Comparison of ENCODE assay signal across 25 mouse cellular contexts in the genomic region with DNA sequence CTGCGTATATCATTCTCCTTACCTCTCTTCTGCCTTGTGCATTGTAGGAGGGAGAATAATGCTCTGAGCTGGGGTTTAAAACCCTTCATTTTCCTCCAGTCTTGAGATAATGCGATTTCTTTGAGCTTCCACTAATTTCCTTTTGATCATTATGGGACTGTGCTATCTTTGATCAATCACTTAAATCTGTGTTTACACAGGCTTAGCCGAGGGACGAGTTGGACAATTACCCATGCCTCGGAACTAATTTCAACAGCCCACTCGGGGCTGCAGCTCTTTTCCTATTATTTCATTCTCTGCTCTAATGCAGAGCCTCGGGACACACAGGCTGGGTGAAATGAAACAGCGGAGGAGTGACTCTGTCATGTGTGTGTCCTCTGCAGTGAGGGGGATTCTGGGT.
"Had no signal": no experiment of that assay in that cellular context is flagged by ENCODE, and none has a peak within 500 bp of the region (broad histone marks: within the 10 kb centered on the region; RNA-seq: fewer than 3 reads in every experiment).

No protein-coding gene starts in this region.

- H3K27me3 ChIP-seq: heart, embryonic 13.5 days; heart, embryonic 15.5 days; hindbrain, embryonic 13.5 days; hindbrain, embryonic 15.5 days; intestine, embryonic 15.5 days; limb, embryonic 12.5 days had no signal

- H3K36me3 ChIP-seq: heart, embryonic 13.5 days; heart, embryonic 15.5 days; hindbrain, embryonic 10.5 days; hindbrain, embryonic 13.5 days; hindbrain, embryonic 15.5 days; intestine, embryonic 15.5 days; limb, embryonic 10.5 days; limb, embryonic 12.5 days had no signal

- ATAC-seq: inflammation-experienced regulatory T-cells, adult 6 months; intestine, embryonic 15.5 days; intestine, postnatal 0 days had no signal

- H3K4me3 ChIP-seq: gastrocnemius, adult 2 months; heart, adult 2 months; heart, embryonic 13.5 days; heart, embryonic 15.5 days; hindbrain, embryonic 10.5 days; hindbrain, embryonic 13.5 days; hindbrain, embryonic 15.5 days; intestine, embryonic 15.5 days; layer of hippocampus, adult 2 months; left cerebral cortex, adult 2 months; limb, embryonic 10.5 days; limb, embryonic 12.5 days had no signal

- H3K9ac ChIP-seq: heart, embryonic 13.5 days; heart, embryonic 15.5 days; hindbrain, embryonic 13.5 days; hindbrain, embryonic 15.5 days; intestine, embryonic 15.5 days; limb, embryonic 12.5 days had no signal

- H3K9me3 ChIP-seq: heart, embryonic 13.5 days; heart, embryonic 15.5 days; hindbrain, embryonic 10.5 days; hindbrain, embryonic 13.5 days; hindbrain, embryonic 15.5 days; intestine, embryonic 15.5 days; limb, embryonic 10.5 days; limb, embryonic 12.5 days had no signal

- DNase-seq: gastrocnemius, adult 2 months; gastrocnemius, postnatal 10 days; gastrocnemius, postnatal 25 days; heart, adult 2 months; heart, postnatal 14 days; heart, postnatal 4 days; kidney, adult 18-20 months; kidney, adult 8-10 months; kidney, postnatal 10 days; kidney, postnatal 25 days; kidney, postnatal 4 days; liver had no signal

- H3K4me2 ChIP-seq: heart, embryonic 11.5 days; heart, embryonic 13.5 days; heart, embryonic 15.5 days; hindbrain, embryonic 13.5 days; hindbrain, embryonic 15.5 days; intestine, embryonic 15.5 days; limb, embryonic 12.5 days had no signal

- H3K4me1 ChIP-seq: heart, embryonic 13.5 days; heart, embryonic 15.5 days; hindbrain, embryonic 10.5 days; intestine, embryonic 15.5 days; limb, embryonic 10.5 days; limb, embryonic 12.5 days had no signal

- H3K27ac ChIP-seq: gastrocnemius, adult 2 months; heart, adult 2 months; heart, embryonic 13.5 days; heart, embryonic 15.5 days; hindbrain, embryonic 10.5 days; hindbrain, embryonic 13.5 days; hindbrain, embryonic 15.5 days; intestine, embryonic 15.5 days; limb, embryonic 10.5 days; limb, embryonic 12.5 days had no signal
